Mouse (Mus musculus) cerebellum, adult 9-11 months (tissue): ENCODE results near the gene 1700029I15Rik.

ENCODE experiments used
- DNase-seq: peaks from one replicate; pipeline ENCODE4 v3.0.0; 2022

1700029I15Rik gene

DNA sequence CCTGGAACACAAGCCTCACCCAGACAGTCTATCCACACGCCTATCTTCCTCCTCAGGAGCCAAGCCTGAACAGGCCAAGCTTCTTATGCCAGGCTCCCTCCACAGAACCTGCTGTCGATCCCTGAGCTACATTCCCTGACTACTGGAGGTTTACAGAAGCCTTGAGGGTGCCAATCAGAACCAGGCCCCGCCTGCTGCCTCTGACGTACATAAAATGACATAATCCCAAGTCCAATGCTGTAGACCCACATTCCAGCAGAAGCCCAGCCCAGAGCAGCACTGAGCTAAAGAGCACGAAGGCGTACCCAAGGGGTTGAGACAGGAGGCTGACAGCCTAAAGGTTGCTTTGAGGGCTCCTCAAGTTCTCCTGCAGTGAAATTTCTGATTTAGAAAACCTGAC is 45.5 kb downstream of the 1700029I15Rik start:
- DNase-seq: peak; percentile 96

GRCm38 (mm10) chr2:92430089-92430488 is 47.8 kb downstream of the 1700029I15Rik start:
- no peak for DNase-seq

DNA sequence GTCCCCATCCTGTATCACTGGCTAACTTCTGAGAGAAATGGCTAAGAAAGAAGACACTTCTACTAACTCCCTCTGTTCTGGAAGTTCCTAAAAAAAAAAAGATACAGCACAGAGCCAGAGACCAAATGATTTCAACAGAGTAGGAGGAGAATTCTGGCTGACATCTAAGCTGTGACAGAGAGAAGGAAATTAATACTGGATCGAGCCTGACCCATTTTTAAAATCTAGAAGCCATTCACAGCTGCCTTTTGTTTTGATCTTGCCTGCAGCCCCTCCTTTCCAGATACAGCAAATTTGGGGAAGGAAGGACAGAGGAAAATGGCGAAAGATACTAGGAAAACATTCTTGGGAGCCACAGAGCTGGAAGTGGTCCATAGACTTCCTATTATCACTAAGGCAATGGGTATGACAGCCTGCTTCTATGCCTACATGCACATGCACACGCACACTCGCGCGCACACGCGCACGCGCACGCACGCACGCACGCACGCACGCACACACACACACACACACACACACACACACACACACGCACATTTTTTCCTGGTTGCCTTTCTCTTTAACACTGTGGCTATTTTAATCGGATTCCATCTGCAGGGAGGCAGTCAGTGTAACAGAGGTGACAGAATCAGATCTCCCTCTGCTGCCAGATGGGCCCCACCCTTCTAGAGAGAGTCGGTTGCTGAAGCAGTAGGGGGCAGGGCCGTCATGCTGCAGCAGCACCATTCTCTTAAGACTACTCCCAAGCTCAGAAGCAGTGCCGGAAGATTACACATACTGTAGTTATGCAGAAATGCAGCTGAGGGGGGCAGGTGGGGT is 48.6 kb downstream of the 1700029I15Rik start:
- peak; percentile 79 for DNase-seq

DNA sequence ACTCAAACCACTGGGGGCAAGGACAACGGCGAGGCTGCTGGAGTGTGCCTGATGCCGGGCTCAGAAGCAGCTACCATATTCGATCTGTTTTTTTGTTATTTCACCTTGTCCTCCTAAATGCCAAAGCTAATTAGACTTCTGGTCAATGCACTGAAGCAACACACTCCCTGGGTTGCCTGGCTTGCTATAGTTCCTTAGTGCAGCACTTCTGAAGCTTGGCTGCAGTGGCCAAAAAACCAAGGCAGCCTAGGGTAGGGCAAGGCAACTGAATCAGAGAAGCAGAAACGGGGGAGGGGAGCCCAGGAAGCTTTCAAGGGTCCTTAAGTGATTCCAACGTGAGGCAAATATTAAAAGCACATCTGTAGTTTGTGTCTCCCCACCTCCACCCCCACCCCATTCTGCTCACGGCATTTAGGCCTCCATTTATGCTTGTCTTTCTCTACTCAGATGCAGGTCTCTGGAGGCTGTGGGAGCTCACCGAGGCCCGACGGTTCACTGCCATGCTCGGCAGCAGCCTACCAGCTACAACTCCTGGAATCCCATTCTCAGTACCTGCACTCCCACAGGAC is 49.4 kb downstream of the 1700029I15Rik start:
- DNase-seq: peak; percentile 67

DNA sequence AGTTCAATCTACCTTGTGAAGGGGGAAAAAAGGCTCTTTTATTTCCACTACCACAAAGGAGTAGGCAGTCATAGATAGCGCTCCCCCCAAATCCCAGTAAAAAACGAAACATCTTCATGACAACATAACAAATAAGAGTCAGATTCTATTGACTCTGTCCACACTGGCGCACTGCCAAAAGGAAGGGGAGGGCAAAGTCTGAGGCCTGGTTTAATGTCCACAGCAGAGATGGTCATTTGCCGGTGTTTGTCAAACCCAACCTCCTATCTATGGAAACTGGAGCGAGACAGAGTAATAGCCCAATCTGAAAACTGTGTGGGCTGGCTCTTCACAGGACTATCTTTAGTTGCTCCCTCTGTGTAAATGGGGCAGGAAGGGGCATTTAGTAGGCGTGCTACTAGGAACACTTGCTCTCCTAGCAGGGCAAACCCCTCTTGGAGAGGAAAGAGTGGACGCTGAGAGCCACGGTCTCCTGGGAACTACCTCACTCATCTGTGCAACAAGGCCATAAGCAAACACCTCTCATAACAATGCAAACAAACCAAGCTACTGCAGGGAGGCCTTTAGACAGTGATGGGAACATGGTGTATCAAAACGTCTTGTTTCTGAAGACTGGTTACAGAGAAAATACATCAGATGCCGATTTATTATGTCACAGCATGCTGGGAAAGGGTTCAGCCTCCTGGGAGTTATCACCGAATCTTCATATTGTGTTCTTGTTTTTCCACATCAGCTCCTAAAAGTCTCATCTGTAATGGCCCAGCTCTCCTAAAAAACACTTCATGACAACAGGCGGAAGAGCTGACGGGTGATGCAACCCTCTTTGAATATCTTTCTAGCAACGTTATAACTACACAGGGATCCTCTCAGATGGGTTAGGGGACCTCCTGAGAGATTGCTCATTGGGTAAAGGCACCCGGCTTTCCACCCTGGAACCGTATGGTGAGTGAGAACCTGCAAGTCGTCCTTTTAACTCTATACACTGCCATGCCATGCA is 50.3 kb downstream of the 1700029I15Rik start:
- DNase-seq: peak; percentile 73

GRCm38 (mm10) chr2:92433578-92434374 is 51.4 kb downstream of the 1700029I15Rik start, which contains the start of gene Cry2:
Gene Cry2 (minus strand): TSS chr2:92434043.
- DNase-seq: peak; percentile 100

- DNase-seq: no peak
Measured at GRCm38 (mm10) chr2:92434375-92434745, 52.0 kb downstream of the 1700029I15Rik start.

DNA sequence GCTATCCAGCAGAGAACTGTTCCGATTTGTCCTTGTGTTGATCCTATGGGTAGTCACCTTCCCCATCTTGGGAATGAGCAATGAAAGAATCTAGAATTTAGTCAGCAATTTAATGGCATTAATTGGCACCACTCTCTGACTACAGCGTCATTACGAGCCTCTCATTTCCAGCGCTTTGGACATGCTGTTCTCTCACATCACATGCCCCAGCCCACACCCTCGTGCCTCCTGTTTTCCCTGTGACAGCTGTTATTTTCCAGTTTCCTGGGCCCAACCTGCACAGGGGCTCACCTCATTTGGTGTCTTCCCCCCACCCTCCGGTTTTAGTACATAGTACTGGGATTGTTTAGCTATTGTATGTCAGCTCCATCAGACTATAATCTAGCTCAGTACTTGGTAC is 52.7 kb downstream of the 1700029I15Rik start:
- no peak for DNase-seq
